Mouse (Mus musculus) mature B cell (primary cell): Measurements from ENCODE around the gene Anxa2.

Experiments
- in situ Hi-C: fragments of 300-500 bp; cut with MboI; formaldehyde crosslinking; loops from 2 replicates; pipeline ENCODE4 v1.14.3; 2019

Anxa2 gene

GRCm38 (mm10) chr9:69453066-69453900, at the start of gene Anxa2:
Gene Anxa2, plus strand, starts transcription at chr9:69453620.
- in situ Hi-C loops, result no loop called here

DNA sequence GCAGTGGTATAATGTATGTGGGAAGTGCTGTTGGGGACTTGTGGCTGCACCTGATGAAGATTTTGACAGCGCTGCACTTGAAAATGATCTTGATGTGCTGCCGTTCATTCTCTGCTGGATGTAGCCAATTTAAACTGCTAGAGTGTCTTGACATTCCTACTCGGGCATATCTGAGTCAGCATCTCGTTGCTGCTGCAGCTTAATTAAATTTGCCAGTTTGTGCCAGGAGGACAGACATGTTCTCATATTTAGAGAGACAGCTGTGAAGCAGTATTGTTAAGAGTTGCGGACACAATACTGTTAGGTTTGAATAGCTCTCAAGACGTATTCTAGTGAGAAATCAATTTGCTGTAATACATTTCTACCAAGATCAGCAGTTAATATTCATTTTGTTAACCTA, 48.7 kb upstream of the Anxa2 start:
- in situ Hi-C loops, result no loop called here

DNA sequence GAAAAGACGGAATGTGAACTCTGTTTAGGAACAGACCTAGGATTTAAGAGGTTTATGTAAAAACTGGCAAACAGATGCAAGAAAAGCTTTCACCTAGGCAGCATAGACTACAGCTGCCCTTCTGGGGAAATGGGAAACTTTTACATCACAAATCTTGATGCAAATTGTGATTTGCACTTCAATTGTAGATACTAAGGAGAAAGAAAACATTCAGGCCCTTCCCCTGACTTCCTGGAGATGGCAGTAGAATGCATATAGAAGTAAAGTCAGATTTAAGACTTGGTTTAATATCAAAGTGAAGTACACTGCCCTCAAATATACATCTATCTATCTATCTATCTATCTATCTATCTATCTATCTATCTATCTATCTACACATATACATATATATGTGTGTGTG, 33.9 kb upstream of the Anxa2 start:
- in situ Hi-C loops, result no loop called here

DNA sequence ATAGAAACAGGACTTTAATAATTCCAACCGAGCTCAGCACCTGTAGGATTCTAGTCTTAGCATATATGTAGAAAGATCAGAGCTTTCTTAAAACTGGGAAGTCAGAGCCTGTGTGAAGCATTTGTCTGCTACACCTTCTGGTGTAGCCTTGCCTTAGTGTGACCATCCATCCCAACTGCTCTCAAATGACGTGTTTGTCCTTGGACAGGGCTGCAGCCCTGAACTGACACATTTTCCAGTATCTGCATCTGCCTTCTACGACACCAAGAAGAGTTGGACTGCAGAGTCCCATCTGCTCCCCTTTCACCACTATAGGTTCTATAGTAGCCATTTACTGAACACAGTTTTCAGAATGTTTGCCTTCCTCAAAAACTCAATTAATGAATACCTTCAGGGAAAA, 22.9 kb upstream of the Anxa2 start:
- in situ Hi-C loops, result no loop called here

DNA sequence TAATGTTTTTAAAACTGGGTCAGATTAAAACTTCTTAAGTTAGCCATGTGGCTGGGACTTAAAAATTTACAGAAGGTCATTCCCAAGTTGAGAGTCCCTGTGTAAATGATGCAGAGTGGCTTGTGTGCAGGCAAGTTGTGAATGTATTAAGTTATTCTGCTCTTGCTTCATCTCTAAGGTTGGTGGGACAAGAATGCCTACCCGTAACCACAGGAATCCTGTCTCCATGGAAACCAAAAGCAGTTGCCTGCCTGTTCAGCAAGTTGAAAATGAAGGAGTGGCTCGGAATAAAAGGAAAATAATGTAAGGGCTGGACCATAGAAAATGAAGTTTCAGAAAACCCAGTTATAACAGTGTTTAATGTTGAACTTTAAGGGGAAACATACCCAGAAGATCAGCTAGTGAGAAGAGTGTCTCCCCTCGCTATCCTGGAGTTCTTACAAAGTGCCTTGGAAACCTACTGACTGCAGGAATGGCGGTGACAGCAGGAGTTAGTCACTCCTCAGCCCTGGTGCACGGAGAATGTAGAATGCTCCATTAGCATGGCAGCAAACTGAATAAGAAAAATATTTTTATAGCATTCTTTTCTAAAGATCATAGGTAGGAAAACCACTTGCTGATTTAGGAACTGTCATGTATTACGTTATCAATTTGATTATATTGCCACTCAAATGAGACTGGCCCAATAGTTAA, 21.4 kb upstream of the Anxa2 start:
- in situ Hi-C loops, result no loop called here

- in situ Hi-C loops, result no loop called here
These were observed 18.2 kb upstream of the Anxa2 start for GRCm38 (mm10) chr9:69435194-69435593.

DNA sequence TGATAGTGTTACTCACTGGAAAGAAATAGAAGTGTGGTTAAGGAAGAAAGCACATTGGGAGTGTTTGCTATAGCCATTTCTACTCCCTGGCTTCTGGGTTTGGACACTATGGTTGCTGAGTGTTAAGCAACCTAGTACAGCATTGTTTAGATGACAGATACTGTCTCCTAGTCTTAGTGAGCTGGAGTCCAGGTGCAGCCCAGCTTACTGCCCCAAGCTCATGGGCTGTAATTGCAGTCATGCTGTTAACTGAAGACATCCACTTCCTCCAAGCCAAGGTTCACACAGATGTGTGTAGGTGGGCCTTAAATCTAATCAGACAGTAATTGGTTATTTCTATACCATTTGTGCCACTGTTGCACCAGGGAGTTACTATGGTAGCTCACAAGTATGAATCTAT, 17.8 kb upstream of the Anxa2 start:
- in situ Hi-C loops, result no loop called here

DNA sequence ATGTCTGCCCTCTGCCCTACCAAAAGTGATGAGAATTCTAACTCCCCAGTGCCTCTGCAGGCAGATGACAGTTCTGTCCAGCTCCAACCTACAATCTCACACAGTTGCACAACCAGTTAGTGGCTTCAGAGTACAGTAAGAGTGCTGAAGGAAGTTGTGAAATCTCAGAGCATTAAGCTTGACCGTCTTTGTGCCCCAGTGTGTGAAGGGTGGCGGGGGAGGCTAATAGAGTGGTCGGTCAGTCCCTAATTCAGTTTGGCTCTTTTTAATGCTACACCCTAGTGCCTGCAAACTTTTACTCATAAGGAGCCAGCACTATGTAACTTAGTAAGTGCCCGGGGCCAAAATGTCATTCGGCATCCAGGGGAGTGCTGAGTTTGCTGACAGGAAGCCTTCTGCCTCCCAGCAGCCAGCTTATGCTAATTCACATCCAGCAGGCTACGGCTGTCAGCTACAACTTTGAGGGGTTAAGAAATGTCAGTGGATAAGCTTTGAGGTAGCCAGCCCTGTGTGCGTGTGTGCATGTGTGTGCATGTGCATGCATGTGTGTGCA, 13.5 kb upstream of the Anxa2 start:
- in situ Hi-C loops, result no loop called here

DNA sequence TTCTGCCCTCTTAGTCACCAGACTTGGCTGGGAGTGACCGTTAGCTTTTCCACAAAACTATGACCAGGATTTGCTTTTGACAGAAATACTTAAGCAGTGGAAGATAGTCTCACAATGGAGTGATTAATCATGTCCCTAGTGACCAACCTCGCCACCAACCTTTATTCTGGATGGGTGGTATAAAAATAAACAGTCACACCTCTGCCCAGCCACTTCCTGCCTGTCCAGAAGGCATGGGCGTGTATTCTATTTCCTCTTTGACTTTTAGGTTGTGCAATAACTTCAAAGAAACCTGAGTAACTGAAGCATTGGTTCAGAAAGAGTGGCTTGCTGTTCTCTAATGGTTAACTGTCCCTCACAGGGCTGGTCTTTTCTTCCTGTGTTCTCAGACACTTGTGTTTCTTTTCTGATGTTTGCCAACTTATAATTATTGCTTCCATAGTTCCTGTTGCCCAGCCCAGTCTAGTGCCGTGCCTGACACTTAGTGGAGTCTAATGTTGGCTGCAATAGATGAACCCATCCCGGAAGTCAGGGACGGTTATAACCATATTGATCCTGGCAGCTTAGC, 10.9 kb upstream of the Anxa2 start:
- in situ Hi-C loops, result no loop called here

- in situ Hi-C loops, result no loop called here
These were observed 10.2 kb upstream of the Anxa2 start for GRCm38 (mm10) chr9:69443203-69443602.

GRCm38 (mm10) chr9:69448801-69449200, 4.6 kb upstream of the Anxa2 start:
- in situ Hi-C loops, result no loop called here

- in situ Hi-C loops, result no loop called here
These were observed 2.8 kb upstream of the Anxa2 start for GRCm38 (mm10) chr9:69450636-69451035.

DNA sequence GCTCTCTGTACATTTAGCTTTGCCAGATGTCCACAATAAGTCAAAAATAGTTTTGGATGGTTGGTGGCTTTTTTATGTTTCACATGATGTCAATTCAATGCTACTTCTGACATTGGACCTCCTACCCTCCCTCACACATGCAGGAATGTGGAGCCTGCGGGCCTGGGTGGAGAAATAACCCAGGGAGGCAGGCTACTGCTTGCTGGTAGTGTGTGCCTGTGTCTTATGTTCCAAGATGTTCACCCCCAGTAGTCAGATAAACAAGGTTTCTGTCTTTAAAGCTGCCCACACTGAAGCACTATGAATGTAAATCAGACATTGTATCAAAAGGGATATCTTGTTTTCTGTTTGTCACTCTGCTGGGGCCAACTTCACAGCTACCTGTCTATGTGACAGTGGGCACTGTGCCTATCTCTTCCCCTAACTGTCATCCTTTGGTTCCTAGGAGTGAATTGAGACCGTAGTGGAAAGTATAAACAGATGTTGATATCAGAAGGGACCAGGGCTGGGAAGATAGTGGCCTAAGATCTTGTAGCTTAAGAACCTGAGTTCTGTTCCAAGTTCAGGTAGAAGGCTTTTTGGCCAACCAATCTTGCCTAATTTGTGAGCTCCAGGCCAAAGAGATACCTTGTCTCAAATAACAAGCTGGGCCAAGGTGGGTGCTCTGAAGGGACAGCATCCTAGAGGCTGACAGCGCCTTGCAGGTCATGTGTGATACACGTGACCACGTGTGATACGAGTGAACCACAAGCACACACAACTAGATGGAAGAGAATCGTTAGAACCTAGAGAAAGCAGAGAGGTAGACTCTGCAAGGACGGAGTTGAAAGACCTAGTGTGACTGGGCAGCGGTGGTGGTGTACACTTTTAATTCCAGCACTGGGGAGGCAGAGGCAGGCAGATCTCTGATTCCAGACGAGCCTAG, 1.3 kb upstream of the Anxa2 start:
- in situ Hi-C loops, result no loop called here

DNA sequence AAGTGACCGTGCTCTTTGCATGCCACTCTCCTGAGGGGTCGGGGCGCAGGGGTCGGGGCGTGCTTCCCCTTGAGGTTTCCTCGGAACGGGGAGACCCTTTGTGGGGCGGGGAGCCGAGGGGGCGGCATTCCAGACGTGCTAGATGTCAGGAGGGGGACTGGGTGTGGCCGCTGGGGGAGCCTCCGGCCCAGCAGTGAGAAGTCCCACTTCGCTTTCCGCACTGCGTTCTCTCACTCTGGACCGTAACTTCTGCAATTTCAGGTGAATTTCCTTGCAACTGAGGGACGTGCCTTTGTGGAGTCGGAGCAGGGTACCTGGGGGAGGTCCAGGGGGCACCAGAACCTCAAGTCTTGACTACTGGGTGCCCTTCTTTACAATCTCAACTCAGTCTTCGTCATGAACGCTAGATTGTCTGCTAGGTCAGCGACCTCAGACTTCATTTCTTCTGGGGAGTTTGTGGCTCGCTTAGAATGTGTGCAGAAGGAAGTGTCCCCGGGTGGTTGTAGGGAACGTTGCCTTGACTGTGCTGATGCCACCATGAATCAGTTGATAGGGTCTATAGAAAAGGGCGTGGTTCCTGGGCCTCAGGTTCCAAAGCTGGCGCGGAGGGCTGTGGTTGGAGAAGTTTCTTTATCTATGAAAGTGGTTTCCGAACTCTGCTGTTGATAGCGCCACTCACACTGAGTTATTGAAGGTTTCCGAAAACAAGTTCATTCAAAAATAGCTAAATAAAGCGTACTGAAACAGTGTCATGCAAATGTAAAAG, 664 bp downstream of the Anxa2 start:
- in situ Hi-C loops, result no loop called here

- in situ Hi-C loops, result no loop called here
These were observed 1.3 kb downstream of the Anxa2 start for GRCm38 (mm10) chr9:69454691-69455090.

GRCm38 (mm10) chr9:69455391-69455790, 2.0 kb downstream of the Anxa2 start:
- in situ Hi-C loops, result no loop called here

- in situ Hi-C loops, result no loop called here
These were observed 3.1 kb downstream of the Anxa2 start for GRCm38 (mm10) chr9:69456406-69457075.

GRCm38 (mm10) chr9:69457143-69457542, 3.7 kb downstream of the Anxa2 start:
- in situ Hi-C loops, result no loop called here

- in situ Hi-C loops, result no loop called here
These were observed 4.6 kb downstream of the Anxa2 start for GRCm38 (mm10) chr9:69457747-69458625.
